Mouse (Mus musculus): ENCODE results near the gene Olfr1199.

Olfr1199 gene

GRCm38 (mm10) chr2:88760369-88760768 lies at the start of gene Olfr1199:
TSS of gene Olfr1199 (minus strand) at chr2:88760469.
- TF ChIP-seq GATA4 (IDR thresholded peaks at IDR 0.05; ENCODE audit: insufficient replicate concordance, low read length), result no peak

- TF ChIP-seq GATA4 (IDR thresholded peaks at IDR 0.05; ENCODE audit: insufficient replicate concordance, low read length), result no peak
These were observed 32.5 kb upstream of the Olfr1199 start, which contains the start of gene Olfr1201 for GRCm38 (mm10) chr2:88792736-88793135. TSS of gene Olfr1201 (plus strand) at chr2:88793036.

GRCm38 (mm10) chr2:88770388-88770787 lies 10.1 kb upstream of the Olfr1199 start, which contains the start of gene Olfr1200:
TSS of gene Olfr1200 (minus strand) at chr2:88770488.
- TF ChIP-seq GATA4 (IDR thresholded peaks at IDR 0.05; ENCODE audit: insufficient replicate concordance, low read length), result no peak

GRCm38 (mm10) chr2:88751270-88751669 lies 9.0 kb downstream of the Olfr1199 start, which contains the start of gene Olfr1198:
TSS of gene Olfr1198 (minus strand) at chr2:88751370.
- no peak for TF ChIP-seq GATA4 (IDR thresholded peaks at IDR 0.05; ENCODE audit: insufficient replicate concordance, low read length)

- no peak for TF ChIP-seq GATA4 (IDR thresholded peaks at IDR 0.05; ENCODE audit: insufficient replicate concordance, low read length)
These were observed 16.9 kb downstream of the Olfr1199 start for GRCm38 (mm10) chr2:88743379-88743778.

- no peak for TF ChIP-seq GATA4 (IDR thresholded peaks at IDR 0.05; ENCODE audit: insufficient replicate concordance, low read length)
These were observed 28.0 kb downstream of the Olfr1199 start, which contains the start of gene Olfr1197 for GRCm38 (mm10) chr2:88732266-88732665. TSS of gene Olfr1197 (minus strand) at chr2:88732366.

GRCm38 (mm10) chr2:88704497-88704896 lies 55.8 kb downstream of the Olfr1199 start, which contains the start of gene Olfr1196:
TSS of gene Olfr1196 (minus strand) at chr2:88704597.
- no peak for TF ChIP-seq GATA4 (IDR thresholded peaks at IDR 0.05; ENCODE audit: insufficient replicate concordance, low read length)

All from liver, adult (tissue).